Mouse (Mus musculus) hindbrain, embryonic 14.5 days (tissue): Measurements from ENCODE around the gene Adgra1. TPM values are rescaled to one million over a fixed set of nuclear protein-coding genes. Genes with fewer than 3 reads are reported as not detected.

Experiments used
- ATAC-seq: fragments of 200-750 bp; cut with Nextera tagmentation; 2 replicates; pipeline ENCODE4 v1.8.0; 2017; ENCODE audit warnings: moderate number of reproducible peaks, mild to moderate bottlenecking, moderate TSS enrichment, moderate library complexity; ENCODE audit not compliant: low FRiP score
- DNase-seq: peaks from one replicate; pipeline ENCODE4 v3.0.0-alpha.2; 2015; ENCODE audit warnings: low spot score
- H3K27ac ChIP-seq: fragments of 300-500 bp; sonication (generic); 2 replicates; pipeline ENCODE4 v1.5.1; 2014; ENCODE audit warnings: mild to moderate bottlenecking, moderate library complexity
- H3K27me3 ChIP-seq: fragments of 300-500 bp; sonication (generic); 2 replicates; pipeline ENCODE4 v1.6.1; 2014; ENCODE audit warnings: mild to moderate bottlenecking, low read length, mixed read lengths; ENCODE audit not compliant: control insufficient read depth, insufficient read depth
- H3K36me3 ChIP-seq: fragments of 300-500 bp; sonication (generic); replicated peaks from 2 replicates; pipeline ENCODE4 v1.6.1; 2014; ENCODE audit not compliant: control insufficient read depth, insufficient read depth
- H3K4me1 ChIP-seq: fragments of 300-500 bp; sonication (generic); replicated peaks from 2 replicates; pipeline ENCODE4 v1.6.1; 2014; ENCODE audit warnings: antibody characterized with exemption, low read length, mixed read lengths; ENCODE audit not compliant: control insufficient read depth, insufficient read depth
- H3K4me2 ChIP-seq: fragments of 300-500 bp; sonication (generic); replicated peaks from 2 replicates; pipeline ENCODE4 v1.6.1; 2014; ENCODE audit warnings: mild to moderate bottlenecking, moderate library complexity
- H3K4me3 ChIP-seq: fragments of 300-500 bp; sonication (generic); replicated peaks from 2 replicates; pipeline ENCODE4 v1.5.1; 2014; ENCODE audit warnings: mild to moderate bottlenecking, low read length
- H3K9ac ChIP-seq: fragments of 300-500 bp; sonication (generic); 2 replicates; pipeline ENCODE4 v1.6.1; 2014
- H3K9me3 ChIP-seq: fragments of 300-500 bp; sonication (generic); 2 replicates; pipeline ENCODE4 v1.6.1; 2016; ENCODE audit warnings: low read length; ENCODE audit not compliant: control insufficient read depth
- WGBS: fragments of 180-500 bp; shearing (Covaris S2); extraction: QIAGEN DNeasy Blood & Tissue Kit; methylation state at CpG from one replicate; pipeline ENCODE4 v1.1.7; 2014; 5-methylcytosine and 5-hydroxymethylcytosine counted together
- polyA plus RNA-seq: library from polyadenylated mRNA; unstranded; fragments of >200 nt; fragmentation: Nextera tagmentation; extraction: Ambion mirVana; gene quantifications from 2 replicates; pipeline ENCODE4 v1.2.1, GENCODE M21; 2014

Gene Adgra1
- polyA plus RNA-seq, 1 experiment from 2014 or later = 18.6 TPM

- Histone ChIP-seq H3K4me3 (no peak overlapping the region), H3K4me1 (no peaks in the 10 kb centered on the region), H3K9me3 (no peaks in the 10 kb centered on the region), H3K9ac (no peak overlapping the region), H3K27me3 (no peaks in the 10 kb centered on the region), H3K4me2 (no peak overlapping the region), H3K36me3 (no peaks in the 10 kb centered on the region), H3K27ac (no peak overlapping the region)
- no peak for ATAC-seq
- no peak for DNase-seq
- WGBS = 79% methylated on average over 1 of the region's 1 CpGs
Observed at GRCm38 (mm10) chr7:139864871-139865270, 30.9 kb downstream of the Adgra1 start.

GRCm38 (mm10) chr7:139871014-139871413, 37.0 kb downstream of the Adgra1 start:
- H3K9ac ChIP-seq = no peak overlapping the region
- DNase-seq = peak; percentile 37
- H3K9me3 ChIP-seq = no peaks in the 10 kb centered on the region
- WGBS = 49% methylated on average over 5 of the region's 5 CpGs
- H3K4me3 ChIP-seq = no peak overlapping the region
- H3K27me3 ChIP-seq = no peaks in the 10 kb centered on the region
- no peaks in the 10 kb centered on the region for H3K36me3 ChIP-seq
- peak; percentile 59; the same call in 1 of the 2 replicates for ATAC-seq
- H3K4me1 ChIP-seq = no peaks in the 10 kb centered on the region
- 0 out of 2 replicates have a peak overlapping the region, but pooled peaks have one; percentile 51 for H3K27ac ChIP-seq
- H3K4me2 ChIP-seq = no peak overlapping the region

- no peaks in the 10 kb centered on the region for H3K27me3 ChIP-seq
- no peak overlapping the region for H3K9ac ChIP-seq
- no peaks in the 10 kb centered on the region for H3K4me1 ChIP-seq
- ATAC-seq (peak; percentile 75), DNase-seq (peak; percentile 69)
- 75% methylated on average over 10 of the region's 10 CpGs for WGBS
- no peak overlapping the region for H3K4me2 ChIP-seq
- no peak overlapping the region for H3K4me3 ChIP-seq
- no peak overlapping the region for H3K27ac ChIP-seq
- H3K36me3 ChIP-seq = no peaks in the 10 kb centered on the region
- no peaks in the 10 kb centered on the region for H3K9me3 ChIP-seq
Observed at GRCm38 (mm10) chr7:139877167-139877792, 43.3 kb downstream of the Adgra1 start.

DNA sequence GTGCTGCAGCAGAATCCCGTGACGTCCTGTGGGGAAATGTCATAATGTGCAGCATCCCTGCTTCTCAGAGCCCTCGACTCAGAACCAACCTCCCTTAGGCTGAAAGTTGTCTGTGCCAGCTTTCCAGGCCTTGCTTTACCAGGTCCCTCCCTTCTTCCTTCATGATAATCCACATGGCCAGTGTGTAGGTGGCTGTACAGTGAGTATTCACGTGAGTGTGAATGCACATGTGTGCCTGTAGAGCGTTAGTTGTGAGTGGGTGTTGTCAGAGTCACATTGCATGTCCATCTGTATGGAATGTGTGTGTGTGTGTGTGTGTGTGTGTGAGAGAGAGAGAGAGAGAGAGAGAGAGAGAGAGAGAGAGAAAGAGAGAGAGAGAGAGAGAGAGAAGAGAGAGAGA, 44.1 kb downstream of the Adgra1 start:
- no peak overlapping the region for H3K4me2 ChIP-seq
- no peak overlapping the region for H3K4me3 ChIP-seq
- no peak overlapping the region for H3K9ac ChIP-seq
- ATAC-seq (no peak), DNase-seq (no peak)
- no peaks in the 10 kb centered on the region for H3K36me3 ChIP-seq
- no peak overlapping the region for H3K27ac ChIP-seq
- no peaks in the 10 kb centered on the region for H3K4me1 ChIP-seq
- WGBS = 65% methylated on average over 5 of the region's 5 CpGs
- no peaks in the 10 kb centered on the region for H3K9me3 ChIP-seq
- no peaks in the 10 kb centered on the region for H3K27me3 ChIP-seq

GRCm38 (mm10) chr7:139878621-139879020, 44.6 kb downstream of the Adgra1 start:
- Histone ChIP-seq H3K4me1 (no peaks in the 10 kb centered on the region), H3K36me3 (no peaks in the 10 kb centered on the region), H3K4me3 (no peak overlapping the region), H3K27ac (no peak overlapping the region), H3K9me3 (no peaks in the 10 kb centered on the region), H3K9ac (no peak overlapping the region), H3K4me2 (no peak overlapping the region), H3K27me3 (no peaks in the 10 kb centered on the region)
- ATAC-seq (no peak), DNase-seq (no peak)
- 60% methylated on average over 6 of the region's 6 CpGs for WGBS

GRCm38 (mm10) chr7:139883545-139883944, 49.6 kb downstream of the Adgra1 start:
- no peak overlapping the region for H3K4me2 ChIP-seq
- no peaks in the 10 kb centered on the region for H3K27me3 ChIP-seq
- H3K36me3 ChIP-seq = no peaks in the 10 kb centered on the region
- H3K9ac ChIP-seq = no peak overlapping the region
- ATAC-seq (no peak), DNase-seq (no peak)
- H3K4me1 ChIP-seq = no peaks in the 10 kb centered on the region
- WGBS = 77% methylated on average over 4 of the region's 4 CpGs
- H3K27ac ChIP-seq = no peak overlapping the region
- no peaks in the 10 kb centered on the region for H3K9me3 ChIP-seq
- no peak overlapping the region for H3K4me3 ChIP-seq

GRCm38 (mm10) chr7:139891779-139892178, 57.8 kb downstream of the Adgra1 start:
- DNase-seq (no peak), ATAC-seq (no peak)
- Histone ChIP-seq H3K36me3 (no peaks in the 10 kb centered on the region), H3K27me3 (peaks cover 19% of the 10 kb centered on the region; the same call in 1 of the 2 replicates), H3K4me1 (peaks cover 9% of the 10 kb centered on the region), H3K9me3 (no peaks in the 10 kb centered on the region), H3K4me3 (no peak overlapping the region), H3K27ac (no peak overlapping the region), H3K4me2 (no peak overlapping the region), H3K9ac (no peak overlapping the region)
- WGBS = 73% methylated on average over 5 of the region's 5 CpGs

GRCm38 (mm10) chr7:139894655-139895557, 60.9 kb downstream of the Adgra1 start, which contains the start of gene Kndc1:
Kndc1 (plus strand) TSS chr7:139894696.
- Histone ChIP-seq H3K4me3 (peak within 1 kb of the TSS; percentile 51), H3K4me1 (peaks cover 9% of the 10 kb centered on the region), H3K9ac (peak within 1 kb of the TSS; percentile 61), H3K27me3 (peaks cover 19% of the 10 kb centered on the region; the same call in 1 of the 2 replicates), H3K36me3 (no peaks in the 10 kb centered on the region), H3K9me3 (no peaks in the 10 kb centered on the region), H3K27ac (no peak within 1 kb of the TSS), H3K4me2 (peak within 1 kb of the TSS; percentile 81)
- peak; percentile 76 for ATAC-seq
- peak; percentile 65 for DNase-seq
- WGBS = 1% methylated on average over 45 of the region's 50 CpGs

DNA sequence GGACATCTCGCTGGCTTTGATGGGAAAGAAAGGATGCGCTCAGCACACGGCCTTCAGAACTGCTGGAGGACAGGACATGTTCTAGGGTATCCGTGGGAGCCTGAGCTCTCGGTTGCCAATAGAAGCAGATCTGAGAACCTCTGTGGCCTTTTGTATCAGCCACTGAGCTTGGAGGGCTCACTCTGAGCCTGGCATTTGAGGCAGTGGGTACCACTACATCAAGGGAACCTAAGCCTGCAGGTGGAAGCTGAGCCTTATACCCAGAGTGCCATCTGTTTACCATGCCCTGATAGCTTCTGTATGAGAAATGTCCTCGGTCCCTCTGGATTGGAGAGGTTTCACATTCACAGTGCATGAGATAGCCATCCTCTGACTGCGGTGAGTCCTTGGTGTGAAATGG, 62.3 kb downstream of the Adgra1 start:
- Histone ChIP-seq H3K9ac (peak overlapping the region; percentile 61; the same call in 1 of the 2 replicates), H3K27me3 (peaks cover 19% of the 10 kb centered on the region; the same call in 1 of the 2 replicates), H3K36me3 (no peaks in the 10 kb centered on the region), H3K4me3 (no peak overlapping the region), H3K9me3 (no peaks in the 10 kb centered on the region), H3K4me1 (peaks cover 9% of the 10 kb centered on the region), H3K4me2 (peak overlapping the region; percentile 81), H3K27ac (no peak overlapping the region)
- 77% methylated on average over 7 of the region's 7 CpGs for WGBS
- no peak for ATAC-seq
- DNase-seq = no peak
